Mouse (Mus musculus) forebrain, postnatal 0 days (tissue): ENCODE data around the gene Omd. TPM values are rescaled to one million over a fixed set of nuclear protein-coding genes. Genes with fewer than 3 reads are reported as not detected.
"Not testable (repeated sequence)": the region's sequence is repeated elsewhere in the genome, so short reads cannot be mapped to it uniquely, and the experiment has no call there.

Source experiments
- ATAC-seq: fragments of 200-750 bp; cut with Nextera tagmentation; 2 replicates; pipeline ENCODE4 v1.8.0; 2017; ENCODE audit warnings: mild to moderate bottlenecking, moderate library complexity
- DNase-seq: peaks from one replicate; pipeline ENCODE4 v3.0.0-alpha.2; 2015
- H3K27ac ChIP-seq: fragments of 300-500 bp; sonication (generic); 2 replicates; pipeline ENCODE4 v1.5.1; 2014; ENCODE audit warnings: low read depth, mild to moderate bottlenecking, antibody characterized with exemption, low read length, moderate library complexity, mixed read lengths
- H3K27me3 ChIP-seq: fragments of 300-500 bp; sonication (generic); 2 replicates; pipeline ENCODE4 v1.6.1; 2014; ENCODE audit warnings: mild to moderate bottlenecking, low read length, mixed read lengths; ENCODE audit not compliant: insufficient read depth
- H3K36me3 ChIP-seq: fragments of 300-500 bp; sonication (generic); 2 replicates; pipeline ENCODE4 v1.6.1; 2014; ENCODE audit warnings: mild to moderate bottlenecking, moderate library complexity; ENCODE audit not compliant: insufficient read depth
- H3K4me1 ChIP-seq: fragments of 300-500 bp; sonication (generic); 2 replicates; pipeline ENCODE4 v1.6.1; 2014; ENCODE audit warnings: antibody characterized with exemption; ENCODE audit not compliant: insufficient read depth
- H3K4me2 ChIP-seq: fragments of 300-500 bp; sonication (generic); 2 replicates; pipeline ENCODE4 v1.6.1; 2014; ENCODE audit warnings: low read depth, mild to moderate bottlenecking, moderate library complexity
- H3K4me3 ChIP-seq: fragments of 300-500 bp; sonication (generic); 2 replicates; pipeline ENCODE4 v1.5.1; 2014; ENCODE audit warnings: low read depth, low read length, mixed read lengths
- H3K9ac ChIP-seq: fragments of 300-500 bp; sonication (generic); 2 replicates; pipeline ENCODE4 v1.6.1; 2014; ENCODE audit warnings: mild to moderate bottlenecking
- H3K9me3 ChIP-seq: fragments of 300-500 bp; sonication (generic); 2 replicates; pipeline ENCODE4 v1.6.1; 2016; ENCODE audit warnings: low read length
- CTCF ChIP-seq: sonication (generic); IDR thresholded peaks from 2 replicates; pipeline ENCODE4 v1.5.1; 2016; ENCODE audit warnings: antibody characterized with exemption, control low read depth, low read depth
- WGBS: fragments of 180-500 bp; shearing (Covaris S2); extraction: QIAGEN DNeasy Blood & Tissue Kit; methylation state at CpG from one replicate; pipeline ENCODE4 v1.1.7; 2014; 5-methylcytosine and 5-hydroxymethylcytosine counted together
- polyA plus RNA-seq: library from polyadenylated mRNA; unstranded; fragments of >200 nt; fragmentation: Nextera tagmentation; extraction: Ambion mirVana; gene quantifications from 2 replicates; pipeline ENCODE4 v1.2.1, GENCODE M21; 2015
- total RNA-seq: library from RNA; depleted of rRNA; stranded (reverse); fragments of >200 nt; gene quantifications from 2 replicates; pipeline ENCODE4 v1.2.3, GENCODE M21; 2014

Omd gene
- total and polyA plus RNA-seq, 2 experiments from 2014 or later, result 1.9 to 2.4 TPM

GRCm38 (mm10) chr13:49571418-49571817 lies 10.8 kb upstream of the Omd start:
- ATAC-seq (no peak), DNase-seq (no peak)
- no peak overlapping the region for H3K4me3 ChIP-seq
- H3K9ac ChIP-seq, result no peak overlapping the region
- no peaks in the 10 kb centered on the region for H3K36me3 ChIP-seq
- no peaks in the 10 kb centered on the region for H3K4me1 ChIP-seq
- 88% methylated on average over 2 of the region's 2 CpGs for WGBS
- H3K9me3 ChIP-seq, result no peaks in the 10 kb centered on the region
- no peak overlapping the region for H3K4me2 ChIP-seq
- TF ChIP-seq CTCF, result no peak
- no peak overlapping the region for H3K27ac ChIP-seq
- no peaks in the 10 kb centered on the region for H3K27me3 ChIP-seq

GRCm38 (mm10) chr13:49583859-49584258 lies 1.6 kb downstream of the Omd start:
- H3K4me1 ChIP-seq, result no peaks in the 10 kb centered on the region
- no peaks in the 10 kb centered on the region for H3K9me3 ChIP-seq
- no peak overlapping the region for H3K27ac ChIP-seq
- ATAC-seq, result no peak
- DNase-seq, result no peak
- H3K4me3 ChIP-seq, result no peak overlapping the region
- no peak overlapping the region for H3K4me2 ChIP-seq
- no peaks in the 10 kb centered on the region for H3K27me3 ChIP-seq
- no peak for TF ChIP-seq CTCF
- H3K36me3 ChIP-seq, result no peaks in the 10 kb centered on the region
- H3K9ac ChIP-seq, result no peak overlapping the region

GRCm38 (mm10) chr13:49584307-49585005 lies 2.2 kb downstream of the Omd start:
- WGBS, result 73% methylated on average over 8 of the region's 8 CpGs
- Histone ChIP-seq H3K9me3 (no peaks in the 10 kb centered on the region), H3K4me1 (no peaks in the 10 kb centered on the region), H3K27me3 (no peaks in the 10 kb centered on the region), H3K4me2 (no peak overlapping the region), H3K4me3 (no peak overlapping the region), H3K36me3 (no peaks in the 10 kb centered on the region), H3K9ac (no peak overlapping the region), H3K27ac (no peak overlapping the region)
- ATAC-seq (no peak), DNase-seq (peak; percentile 4)
- TF ChIP-seq CTCF, result no peak

GRCm38 (mm10) chr13:49586062-49586461 lies 3.8 kb downstream of the Omd start:
- no peak for TF ChIP-seq CTCF
- Histone ChIP-seq H3K27ac (no peak overlapping the region), H3K4me1 (no peaks in the 10 kb centered on the region), H3K4me2 (no peak overlapping the region), H3K4me3 (no peak overlapping the region), H3K9ac (no peak overlapping the region), H3K27me3 (no peaks in the 10 kb centered on the region), H3K36me3 (no peaks in the 10 kb centered on the region), H3K9me3 (no peaks in the 10 kb centered on the region)
- no peak for DNase-seq
- no peak for ATAC-seq
- WGBS, result 96% methylated on average over 6 of the region's 6 CpGs

GRCm38 (mm10) chr13:49602541-49602940 lies 20.3 kb downstream of the Omd start:
- not testable (repeated sequence) for H3K4me3 ChIP-seq, H3K27ac ChIP-seq, H3K4me1 ChIP-seq, H3K9ac ChIP-seq, H3K27me3 ChIP-seq, ATAC-seq, H3K4me2 ChIP-seq, H3K36me3 ChIP-seq, H3K9me3 ChIP-seq, DNase-seq
- 23% methylated on average over 2 of the region's 2 CpGs for WGBS

- Histone ChIP-seq H3K4me2 (no peak overlapping the region), H3K27ac (no peak overlapping the region), H3K27me3 (no peaks in the 10 kb centered on the region), H3K9me3 (no peaks in the 10 kb centered on the region), H3K4me1 (no peaks in the 10 kb centered on the region), H3K9ac (no peak overlapping the region), H3K36me3 (no peaks in the 10 kb centered on the region), H3K4me3 (no peak overlapping the region)
- DNase-seq (no peak), ATAC-seq (no peak)
- TF ChIP-seq CTCF, result no peak
Measured at GRCm38 (mm10) chr13:49603603-49604002, 21.3 kb downstream of the Omd start.

- DNase-seq, result peak; percentile 1
- Histone ChIP-seq H3K4me3 (no peak within 1 kb of the TSS), H3K4me2 (no peak within 1 kb of the TSS), H3K4me1 (no peaks in the 10 kb centered on the region), H3K27ac (no peak within 1 kb of the TSS), H3K36me3 (no peaks in the 10 kb centered on the region), H3K9me3 (no peaks in the 10 kb centered on the region), H3K27me3 (no peaks in the 10 kb centered on the region), H3K9ac (no peak within 1 kb of the TSS)
- TF ChIP-seq CTCF, result no peak
- no peak for ATAC-seq
- WGBS, result 36% methylated on average over 4 of the region's 4 CpGs
Measured at GRCm38 (mm10) chr13:49607714-49608113, 25.5 kb downstream of the Omd start, which contains the start of gene Ogn. TSS of gene Ogn (plus strand) at chr13:49608046.
